Mouse (Mus musculus) lung, postnatal 0 days (tissue): ENCODE measurements at regions not wholly inside any gene's neighbourhood (a gene's known extent, or its start where the extent isn't known, plus 50 kb on each side); places are given as distances from the start of the nearest gene placed in this dataset.

ENCODE experiments used
- CTCF ChIP-seq: IDR thresholded peaks from 2 replicates; pipeline ENCODE4 v1.5.1; 2016; ENCODE audit warnings: antibody characterized with exemption, mild to moderate bottlenecking
- EP300 ChIP-seq: IDR thresholded peaks from 2 replicates; pipeline ENCODE4 v1.6.1; 2016; ENCODE audit warnings: antibody characterized with exemption, mild to moderate bottlenecking, control low read depth

- TF ChIP-seq CTCF (no peak), EP300 (no peak)
These were observed 156.0 kb upstream of the Ngly1 start for GRCm38 (mm10) chr14:16093133-16093505.
